Mouse (Mus musculus) forebrain, embryonic 14.5 days (tissue): ENCODE measurements around the gene Anks1b. TPM values are rescaled to one million over a fixed set of nuclear protein-coding genes. Genes with fewer than 3 reads are reported as not detected.

ENCODE experiments used
- ATAC-seq: fragments of 200-750 bp; cut with Nextera tagmentation; 2 replicates; pipeline ENCODE4 v1.8.0; 2017; ENCODE audit warnings: mild to moderate bottlenecking, moderate library complexity
- DNase-seq: peaks from one replicate; pipeline ENCODE4 v3.0.0-alpha.2; 2015; ENCODE audit warnings: low spot score
- H3K27ac ChIP-seq: fragments of 300-500 bp; sonication (generic); 2 replicates; pipeline ENCODE4 v1.5.1; 2014; ENCODE audit warnings: low read depth, mild to moderate bottlenecking, control low read depth, low read length, moderate library complexity
- H3K27me3 ChIP-seq: fragments of 300-500 bp; sonication (generic); replicated peaks from 2 replicates; pipeline ENCODE4 v1.6.1; 2014; ENCODE audit warnings: low read length, control low read depth, mixed read lengths; ENCODE audit not compliant: control insufficient read depth, insufficient read depth
- H3K36me3 ChIP-seq: fragments of 300-500 bp; sonication (generic); 2 replicates; pipeline ENCODE4 v1.6.1; 2014; ENCODE audit warnings: low read length, control low read depth; ENCODE audit not compliant: control insufficient read depth, insufficient read depth
- H3K4me1 ChIP-seq: fragments of 300-500 bp; sonication (generic); 2 replicates; pipeline ENCODE4 v1.6.1; 2014; ENCODE audit warnings: antibody characterized with exemption, low read length, control low read depth; ENCODE audit not compliant: control insufficient read depth, insufficient read depth
- H3K4me2 ChIP-seq: fragments of 300-500 bp; sonication (generic); 2 replicates; pipeline ENCODE4 v1.6.1; 2014; ENCODE audit warnings: mild to moderate bottlenecking, control low read depth, low read length
- H3K4me3 ChIP-seq: fragments of 300-500 bp; sonication (generic); 2 replicates; pipeline ENCODE4 v1.5.1; 2014; ENCODE audit warnings: low read depth, low read length, control low read depth
- H3K9ac ChIP-seq: fragments of 300-500 bp; sonication (generic); 2 replicates; pipeline ENCODE4 v1.6.1; 2014; ENCODE audit warnings: mild to moderate bottlenecking, low read length, control low read depth, moderate library complexity
- H3K9me3 ChIP-seq: fragments of 300-500 bp; sonication (generic); replicated peaks from 2 replicates; pipeline ENCODE4 v1.6.1; 2016; ENCODE audit warnings: low read length, control low read depth, mixed read lengths; ENCODE audit not compliant: control insufficient read depth
- whole genome bisulfite sequencing: fragments of 180-500 bp; shearing (Covaris S2); extraction: QIAGEN DNeasy Blood & Tissue Kit; methylation state at CpG from one replicate; pipeline ENCODE4 v1.1.7; 2014; 5-methylcytosine and 5-hydroxymethylcytosine counted together
- polyA plus RNA-seq: library from polyadenylated mRNA; unstranded; fragments of >200 nt; fragmentation: Nextera tagmentation; extraction: Ambion mirVana; gene quantifications from 2 replicates; pipeline ENCODE4 v1.2.1, GENCODE M21; 2014

Anks1b gene
- polyA plus RNA-seq, 1 experiment from 2014 or later = 36.0 TPM

GRCm38 (mm10) chr10:90859665-90860523 lies 986.6 kb downstream of the Anks1b start:
- WGBS = 83% methylated on average over 19 of the region's 19 CpGs
- Histone ChIP-seq H3K4me1 (peaks cover 4% of the 10 kb centered on the region; the same call in 1 of the 2 replicates), H3K9ac (no peak overlapping the region), H3K9me3 (no peaks in the 10 kb centered on the region), H3K27me3 (no peaks in the 10 kb centered on the region), H3K4me3 (no peak overlapping the region), H3K27ac (no peak overlapping the region), H3K36me3 (no peaks in the 10 kb centered on the region), H3K4me2 (no peak overlapping the region)
- ATAC-seq (no peak), DNase-seq (no peak)

DNA sequence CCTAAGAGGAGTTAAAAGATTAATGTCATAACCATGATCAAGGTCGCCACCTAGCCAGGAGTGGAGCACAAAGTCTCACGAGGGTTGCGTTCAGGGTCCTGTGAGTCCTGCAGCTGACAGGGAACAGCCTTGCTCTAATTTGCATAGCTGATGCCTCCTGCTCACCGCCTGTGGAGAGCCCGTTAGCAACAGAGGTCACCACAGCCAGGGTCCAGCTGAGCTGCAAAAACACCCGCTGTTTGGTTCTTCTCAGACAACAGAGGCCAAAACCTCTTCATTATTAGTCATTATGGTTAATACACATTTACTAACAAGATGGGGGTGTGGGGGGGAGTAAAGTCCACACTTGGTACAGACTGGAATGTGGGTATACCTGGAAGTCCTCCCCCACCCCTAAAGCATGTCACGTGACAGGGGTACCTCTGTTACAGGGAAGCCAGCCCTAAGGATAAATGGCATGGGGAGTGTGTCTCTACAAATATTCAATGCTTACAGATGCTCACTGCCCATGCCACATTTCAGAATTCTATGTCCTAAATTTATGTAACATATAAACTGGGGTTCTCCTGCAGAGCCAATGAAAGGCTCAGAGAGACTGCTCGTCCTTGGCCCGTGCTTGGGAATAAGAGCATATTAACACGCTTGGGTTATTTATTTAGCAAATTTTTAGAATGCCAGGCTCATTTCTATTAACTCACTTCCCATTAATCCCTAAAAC lies 990.7 kb downstream of the Anks1b start:
- 19% methylated on average over 10 of the region's 10 CpGs for WGBS
- H3K36me3 ChIP-seq = no peaks in the 10 kb centered on the region
- DNase-seq (no peak), ATAC-seq (no peak)
- no peak overlapping the region for H3K9ac ChIP-seq
- H3K4me3 ChIP-seq = no peak overlapping the region
- no peaks in the 10 kb centered on the region for H3K27me3 ChIP-seq
- H3K9me3 ChIP-seq = no peaks in the 10 kb centered on the region
- peaks cover 4% of the 10 kb centered on the region; the same call in 1 of the 2 replicates for H3K4me1 ChIP-seq
- no peak overlapping the region for H3K4me2 ChIP-seq
- H3K27ac ChIP-seq = no peak overlapping the region

- WGBS = 33% methylated on average over 3 of the region's 3 CpGs
- no peaks in the 10 kb centered on the region for H3K9me3 ChIP-seq
- H3K4me3 ChIP-seq = no peak overlapping the region
- DNase-seq (no peak), ATAC-seq (no peak)
- peaks cover 4% of the 10 kb centered on the region; the same call in 1 of the 2 replicates for H3K4me1 ChIP-seq
- H3K36me3 ChIP-seq = no peaks in the 10 kb centered on the region
- no peak overlapping the region for H3K4me2 ChIP-seq
- H3K9ac ChIP-seq = no peak overlapping the region
- no peaks in the 10 kb centered on the region for H3K27me3 ChIP-seq
- no peak overlapping the region for H3K27ac ChIP-seq
Measured at GRCm38 (mm10) chr10:90864599-90864889, 991.2 kb downstream of the Anks1b start.

GRCm38 (mm10) chr10:90873204-90873603 lies 999.9 kb downstream of the Anks1b start:
- Histone ChIP-seq H3K4me3 (no peak overlapping the region), H3K9me3 (no peaks in the 10 kb centered on the region), H3K4me2 (no peak overlapping the region), H3K36me3 (no peaks in the 10 kb centered on the region), H3K9ac (no peak overlapping the region), H3K27me3 (no peaks in the 10 kb centered on the region), H3K4me1 (no peaks in the 10 kb centered on the region), H3K27ac (no peak overlapping the region)
- whole genome bisulfite sequencing = 94% methylated on average over 5 of the region's 5 CpGs
- DNase-seq (no peak), ATAC-seq (no peak)

DNA sequence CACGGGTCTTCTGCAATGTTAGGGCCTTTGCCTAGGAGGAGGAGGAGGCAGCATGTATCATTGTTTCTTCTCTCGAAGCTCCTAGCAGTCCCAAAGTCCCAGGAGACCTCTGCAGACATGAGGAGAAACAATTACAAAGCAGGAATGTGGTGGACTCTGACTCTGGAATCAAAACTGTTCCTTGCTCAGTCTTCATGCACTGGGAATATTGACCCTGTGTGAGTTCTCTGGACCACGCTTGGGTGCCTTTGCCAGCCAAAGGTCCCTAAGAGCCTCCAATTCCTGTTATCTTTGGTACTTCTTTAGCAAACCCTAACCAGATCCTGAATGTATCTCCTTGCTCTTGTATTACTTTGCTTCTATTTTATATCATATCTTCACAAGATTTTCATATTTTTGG lies 1000.9 kb downstream of the Anks1b start:
- Histone ChIP-seq H3K4me1 (no peaks in the 10 kb centered on the region; the same call in 1 of the 2 replicates), H3K27ac (no peak overlapping the region), H3K27me3 (no peaks in the 10 kb centered on the region), H3K4me3 (no peak overlapping the region), H3K4me2 (no peak overlapping the region), H3K9ac (no peak overlapping the region), H3K36me3 (no peaks in the 10 kb centered on the region), H3K9me3 (no peaks in the 10 kb centered on the region)
- no peak for ATAC-seq
- no peak for DNase-seq
- 86% methylated on average over 3 of the region's 3 CpGs for WGBS

DNA sequence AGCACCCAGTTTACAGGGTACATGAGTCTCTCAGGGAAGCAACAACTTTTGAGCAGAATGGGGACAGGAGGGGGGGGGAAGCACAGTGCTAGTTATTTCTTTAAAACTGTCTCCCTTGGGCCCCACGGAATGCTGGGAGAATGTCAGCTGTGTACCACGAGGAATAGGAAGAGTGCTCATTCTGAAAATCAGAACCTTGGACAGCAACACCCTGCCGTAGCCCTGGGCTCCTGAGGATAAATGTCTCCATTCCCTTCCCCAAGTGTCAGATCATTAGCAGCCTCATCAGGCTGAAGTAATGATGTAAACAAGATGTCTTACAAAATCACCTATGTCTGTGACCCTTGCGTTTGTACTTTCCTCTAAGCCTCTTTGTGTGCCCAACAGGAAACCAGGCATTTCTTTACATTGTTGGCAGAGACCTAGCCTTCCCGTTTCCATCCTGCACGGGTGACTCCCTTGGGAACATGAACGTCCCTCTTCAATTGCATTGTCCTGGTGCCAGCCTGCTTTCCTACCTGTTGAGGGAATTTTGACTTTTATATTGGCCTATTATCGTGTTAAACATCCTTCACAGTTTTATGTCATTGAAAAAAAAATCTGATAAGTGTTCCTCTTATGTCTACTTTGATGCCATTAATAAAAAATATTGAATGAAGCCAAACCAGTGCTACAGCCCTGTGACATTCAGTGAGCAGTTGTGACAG lies 1007.7 kb downstream of the Anks1b start:
- DNase-seq = peak; percentile 33
- Histone ChIP-seq H3K4me1 (peaks cover 4% of the 10 kb centered on the region), H3K4me3 (no peak overlapping the region), H3K27me3 (no peaks in the 10 kb centered on the region), H3K4me2 (no peak overlapping the region), H3K27ac (no peak overlapping the region), H3K9ac (no peak overlapping the region), H3K9me3 (no peaks in the 10 kb centered on the region), H3K36me3 (no peaks in the 10 kb centered on the region)
- 22% methylated on average over 8 of the region's 8 CpGs for WGBS
- ATAC-seq = no peak

- Histone ChIP-seq H3K36me3 (no peaks in the 10 kb centered on the region), H3K4me3 (no peak overlapping the region), H3K9ac (no peak overlapping the region), H3K4me1 (no peaks in the 10 kb centered on the region), H3K9me3 (no peaks in the 10 kb centered on the region), H3K27me3 (no peaks in the 10 kb centered on the region), H3K27ac (no peak overlapping the region), H3K4me2 (no peak overlapping the region)
- DNase-seq = no peak
- no peak for ATAC-seq
- 76% methylated on average over 5 of the region's 5 CpGs for WGBS
Measured at GRCm38 (mm10) chr10:90889566-90889965, 1016.3 kb downstream of the Anks1b start.

GRCm38 (mm10) chr10:90892728-90893127 lies 1019.4 kb downstream of the Anks1b start:
- H3K9ac ChIP-seq = no peak overlapping the region
- DNase-seq (peak; percentile 37), ATAC-seq (no peak)
- no peak overlapping the region for H3K4me2 ChIP-seq
- H3K27me3 ChIP-seq = no peaks in the 10 kb centered on the region
- no peaks in the 10 kb centered on the region for H3K36me3 ChIP-seq
- 74% methylated on average over 11 of the region's 11 CpGs for WGBS
- H3K27ac ChIP-seq = no peak overlapping the region
- no peaks in the 10 kb centered on the region for H3K4me1 ChIP-seq
- no peaks in the 10 kb centered on the region for H3K9me3 ChIP-seq
- H3K4me3 ChIP-seq = no peak overlapping the region
